Mouse (Mus musculus) cerebellum, postnatal 4 days (tissue): ENCODE measurements around the gene Renbp.

Source experiments
- DNase-seq, 2 experiments: peaks; one replicate each; pipeline ENCODE4 v3.0.0; 2022; ENCODE audit warnings: low spot score in 2 of 2, mixed read lengths in 1 of 2

Gene Renbp

GRCm38 (mm10) chrX:73921285-73921822 lies 9.3 kb downstream of the Renbp start:
- no peak for DNase-seq

DNA sequence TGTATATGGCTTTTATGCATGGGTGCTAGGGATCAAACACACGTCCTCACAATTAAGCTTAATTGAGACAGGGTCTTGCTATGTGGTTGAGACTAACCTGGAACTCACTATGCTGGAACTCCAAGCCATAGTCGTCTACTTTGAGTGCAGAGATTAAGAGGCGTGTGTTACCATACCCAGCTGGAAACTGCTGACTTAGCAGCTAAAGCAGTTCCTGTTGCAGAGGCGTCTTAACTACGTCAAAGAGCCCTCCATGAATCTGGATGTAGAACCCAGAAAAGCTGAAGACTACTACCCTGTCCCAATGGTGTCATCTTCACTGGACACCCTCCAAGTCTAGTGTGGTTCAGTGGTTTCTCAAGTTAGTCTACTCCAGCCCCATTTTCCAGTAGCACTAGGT lies 12.0 kb downstream of the Renbp start:
- no peak for DNase-seq

DNA sequence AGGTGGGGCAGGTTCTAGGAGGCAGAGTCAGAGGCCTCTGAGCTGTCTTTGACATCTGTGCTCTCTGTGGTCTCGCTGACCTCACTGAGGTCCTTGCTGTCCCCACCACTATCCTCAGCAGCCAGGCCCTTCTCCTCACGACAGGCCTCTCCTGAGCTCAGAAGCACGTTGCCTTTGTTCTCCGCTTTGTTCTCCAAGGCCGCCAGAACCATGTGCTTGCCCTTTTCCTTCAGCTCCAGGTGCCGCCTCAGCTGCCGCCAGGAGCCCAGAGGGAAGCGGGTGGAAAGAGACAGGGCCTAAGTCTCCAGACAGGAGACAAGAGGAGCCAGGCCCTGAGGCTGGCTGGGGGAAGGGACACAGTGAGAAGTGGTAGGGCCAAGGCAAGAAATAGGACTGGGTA lies 13.7 kb downstream of the Renbp start:
- no peak for DNase-seq

DNA sequence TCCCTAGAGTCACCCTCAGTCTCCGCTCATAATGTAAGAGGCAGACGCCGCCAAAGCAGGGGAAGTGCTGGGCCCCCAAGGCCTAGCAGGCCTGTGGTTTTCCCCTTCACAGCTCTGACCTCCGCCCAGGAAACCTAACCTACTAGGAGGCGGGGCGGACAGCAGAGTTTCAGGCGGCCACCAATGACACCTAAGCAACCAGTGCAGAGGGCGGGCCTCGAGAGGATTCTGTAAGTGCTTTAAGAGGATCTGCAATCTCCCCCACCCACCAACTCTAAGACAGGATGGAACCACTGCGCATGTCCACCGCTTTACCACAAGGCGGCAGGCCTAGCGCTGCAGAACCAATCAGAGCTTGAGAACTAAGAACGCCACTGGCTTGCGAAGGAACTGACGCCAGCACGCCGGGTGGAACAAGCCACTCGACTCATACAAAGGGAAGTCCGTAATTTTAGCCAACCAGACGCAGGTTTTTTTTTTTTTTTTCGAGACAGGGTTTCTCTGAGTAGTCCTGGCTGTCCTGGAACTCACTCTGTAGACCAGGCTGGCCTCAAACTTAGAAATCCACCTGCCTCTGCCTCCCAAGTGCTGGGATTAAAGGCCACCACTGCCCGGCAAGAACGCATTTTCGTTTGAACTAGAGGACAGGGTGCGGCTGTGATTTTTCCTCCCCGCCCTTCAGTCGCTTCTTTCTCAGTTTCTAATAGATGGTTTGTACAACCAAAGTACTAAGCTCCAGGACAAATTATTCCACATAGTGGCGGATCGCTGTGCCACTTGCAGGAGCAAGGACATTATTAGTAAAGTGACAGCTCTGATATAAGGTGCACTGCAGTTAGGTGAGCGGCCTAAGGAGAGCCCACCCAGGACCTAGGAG lies 15.6 kb downstream of the Renbp start:
- peak; percentile 41 to 73 for DNase-seq

- DNase-seq, result no peak
Measured at GRCm38 (mm10) chrX:73911588-73911987, 19.1 kb downstream of the Renbp start.

GRCm38 (mm10) chrX:73911156-73911555 lies 19.5 kb downstream of the Renbp start:
- no peak for DNase-seq

- no peak for DNase-seq
Measured at GRCm38 (mm10) chrX:73910451-73910850, 20.2 kb downstream of the Renbp start.

- DNase-seq, result no peak
Measured at GRCm38 (mm10) chrX:73910049-73910448, 20.6 kb downstream of the Renbp start.

DNA sequence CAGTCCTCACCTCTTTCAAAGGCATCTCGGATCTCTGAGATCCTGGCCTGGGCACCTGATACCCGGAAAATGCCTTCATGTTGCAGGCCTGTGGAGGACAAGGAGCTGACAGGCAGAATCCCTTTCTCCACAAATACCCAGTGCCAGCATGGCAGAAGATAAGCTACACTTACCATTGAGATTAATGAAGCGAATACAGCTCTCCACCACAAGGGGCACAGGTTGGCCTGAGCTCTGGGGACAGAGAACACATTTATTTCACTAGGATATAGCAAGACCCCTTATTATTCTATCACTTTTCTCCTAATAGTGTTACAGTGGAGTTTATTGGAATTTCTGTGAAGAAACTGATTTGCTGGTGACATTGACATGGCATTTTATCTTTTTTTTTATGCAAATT lies 32.7 kb downstream of the Renbp start:
- no peak for DNase-seq

DNA sequence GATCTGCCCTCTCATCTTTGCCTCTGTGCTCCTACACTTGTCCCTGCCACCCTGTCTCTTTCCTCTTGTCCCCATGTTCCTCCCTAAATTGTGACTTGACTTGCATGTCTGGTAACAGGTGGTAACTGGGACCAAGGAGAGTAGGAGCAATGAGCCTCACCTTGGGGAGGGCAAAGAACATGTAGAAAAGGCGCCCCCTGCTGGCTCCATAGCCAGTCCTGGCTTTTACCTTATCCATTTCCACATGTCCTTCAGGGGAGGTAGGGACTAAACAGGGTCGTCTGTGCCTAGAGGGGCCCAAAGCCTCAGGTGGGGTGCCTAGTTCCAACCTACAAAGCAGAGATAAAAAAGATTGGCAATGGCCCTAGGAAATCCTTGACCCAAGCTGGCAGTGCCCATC lies 34.9 kb downstream of the Renbp start, which contains the start of gene L1cam:
TSS of gene L1cam (minus strand) at position 387 of the 400 bp plus-strand sequence.
- DNase-seq, result peak; percentile 23 to 32

DNA sequence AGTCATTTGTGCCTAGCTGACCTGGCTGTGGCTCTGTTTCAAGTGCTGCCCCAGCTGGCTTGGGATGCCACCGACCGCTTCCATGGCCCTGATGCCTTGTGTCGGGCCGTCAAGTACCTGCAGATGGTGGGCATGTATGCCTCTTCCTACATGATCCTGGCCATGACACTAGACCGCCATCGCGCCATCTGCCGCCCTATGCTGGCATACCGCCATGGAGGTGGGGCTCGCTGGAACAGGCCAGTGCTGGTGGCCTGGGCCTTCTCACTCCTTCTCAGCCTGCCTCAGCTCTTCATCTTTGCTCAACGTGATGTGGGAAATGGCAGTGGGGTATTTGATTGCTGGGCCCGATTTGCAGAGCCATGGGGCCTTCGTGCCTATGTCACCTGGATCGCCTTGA lies 37.8 kb downstream of the Renbp start:
- peak in 1 of 2 experiments; percentile 63 for DNase-seq

DNA sequence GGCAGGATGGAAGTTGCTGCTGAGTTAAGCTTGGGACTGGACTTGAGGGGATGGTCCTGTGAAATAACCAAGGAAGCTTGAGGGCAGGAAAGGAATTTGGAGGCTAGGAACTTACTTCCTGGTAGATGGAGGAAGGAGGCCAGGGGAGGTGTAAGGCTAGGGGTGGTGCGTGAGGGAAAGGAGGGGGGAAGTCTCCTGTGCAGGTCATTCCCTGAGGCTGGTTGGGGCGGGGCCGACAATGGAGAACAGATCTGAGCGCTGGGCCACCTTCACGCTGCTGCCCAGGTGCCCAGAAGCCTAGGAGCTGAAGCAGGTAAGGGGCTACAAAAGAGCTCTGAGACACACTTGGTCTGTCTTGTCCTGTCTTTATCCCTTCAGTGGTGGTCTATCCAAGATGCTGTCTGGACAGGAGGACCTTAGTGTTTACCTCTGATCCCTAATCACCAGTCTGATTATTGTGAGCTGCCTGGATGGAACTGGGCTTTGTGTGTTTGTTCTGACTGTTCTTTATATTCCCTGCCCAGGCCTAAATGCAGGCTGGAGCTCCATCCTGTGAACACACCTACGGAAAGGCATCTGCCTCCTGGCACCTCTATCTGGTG lies 39.0 kb downstream of the Renbp start, which contains the start of gene Avpr2:
TSS of gene Avpr2 (plus strand) at position 552 of the 602 bp plus-strand sequence.
- DNase-seq, result no peak

DNA sequence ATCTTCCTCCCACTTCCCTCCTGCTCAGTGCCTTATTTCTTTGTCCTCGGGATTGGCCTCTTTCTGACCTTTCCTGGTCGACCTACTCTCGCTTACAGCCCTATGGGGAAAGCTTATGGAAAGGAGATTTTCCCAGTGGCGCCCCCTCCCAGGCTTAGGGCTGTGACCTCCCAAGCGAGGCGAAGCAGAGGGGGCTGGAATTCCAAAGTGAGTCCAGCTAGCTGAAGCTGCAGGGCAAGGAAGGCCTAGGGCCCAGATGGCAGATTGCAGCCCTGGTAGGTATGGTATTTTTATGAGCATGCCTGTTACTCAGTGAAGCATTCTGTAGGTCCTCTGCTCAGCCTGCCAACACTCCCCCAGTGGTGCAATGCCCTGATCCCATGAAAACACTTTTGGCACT lies 49.2 kb downstream of the Renbp start:
- DNase-seq, result no peak

DNA sequence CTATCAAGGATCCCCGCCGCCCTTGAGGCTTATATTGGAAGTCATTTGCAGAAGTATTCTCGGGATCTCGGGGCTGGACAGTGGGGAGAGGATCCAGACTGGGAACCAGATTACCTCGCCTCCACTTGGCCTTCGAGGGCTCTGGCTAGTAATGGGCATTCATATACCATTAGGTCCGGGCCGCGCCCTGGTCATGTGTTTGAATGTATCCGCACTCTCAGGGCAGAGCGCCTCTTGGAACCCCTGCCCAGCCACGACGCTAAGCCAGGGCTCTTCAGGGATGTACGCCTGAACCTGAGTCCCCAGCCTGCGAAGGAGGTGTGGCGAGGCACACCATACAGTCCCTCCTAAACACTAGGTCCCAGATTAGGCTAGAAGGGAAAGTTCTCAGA lies 49.6 kb downstream of the Renbp start:
- no peak for DNase-seq

GRCm38 (mm10) chrX:73880194-73881035 lies 50.2 kb downstream of the Renbp start:
- peak in 1 of 2 experiments; percentile 31 for DNase-seq

- DNase-seq, result no peak
Measured at GRCm38 (mm10) chrX:73877014-73877413, 53.6 kb downstream of the Renbp start.

- DNase-seq, result no peak
Measured at GRCm38 (mm10) chrX:73875881-73876280, 54.8 kb downstream of the Renbp start.
